Mouse (Mus musculus) lung, postnatal 0 days (tissue): Measurements from ENCODE around the gene Rassf1.

Experiments
- CTCF ChIP-seq: IDR thresholded peaks from 2 replicates; pipeline ENCODE4 v1.5.1; 2016; ENCODE audit warnings: antibody characterized with exemption, mild to moderate bottlenecking
- EP300 ChIP-seq: IDR thresholded peaks from 2 replicates; pipeline ENCODE4 v1.6.1; 2016; ENCODE audit warnings: antibody characterized with exemption, mild to moderate bottlenecking, control low read depth

DNA sequence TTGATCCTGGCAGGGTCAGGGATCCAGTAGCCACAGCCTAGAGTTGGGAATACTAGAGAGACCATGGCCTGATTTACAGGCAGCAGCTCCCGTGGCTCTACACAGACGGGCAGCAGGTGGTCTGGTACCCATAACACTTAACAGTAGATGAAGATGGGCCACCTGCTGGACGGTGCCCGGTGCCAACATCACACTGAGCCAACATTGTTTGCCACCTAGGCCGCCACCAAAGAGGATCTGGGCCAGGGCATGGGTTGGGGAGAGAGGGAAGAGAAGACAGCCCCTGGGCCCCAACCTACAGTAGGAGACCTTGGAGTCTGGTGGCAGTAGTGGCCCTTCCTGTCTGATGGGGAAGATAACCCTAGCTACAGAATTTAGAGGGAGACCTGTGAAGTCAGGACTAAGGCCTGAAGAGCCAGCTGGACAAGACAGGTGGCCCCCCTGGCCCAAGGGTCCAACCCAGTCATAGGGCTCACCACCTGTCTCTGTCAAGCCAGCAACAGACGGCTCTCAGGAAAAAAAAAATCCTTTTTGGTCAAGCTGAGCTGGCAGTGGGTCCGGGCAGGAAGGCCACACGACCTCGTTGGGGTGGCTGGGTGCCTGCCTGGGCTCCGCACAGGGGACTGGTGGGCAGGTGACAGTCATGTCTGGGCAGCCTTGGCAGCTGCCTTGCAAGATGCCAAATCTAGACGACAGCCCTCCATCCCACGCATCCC lies 49.1 kb upstream of the Rassf1 start:
- TF ChIP-seq CTCF (no peak), EP300 (no peak)
